Mouse (Mus musculus) T-helper 17 cell (primary cell): ENCODE data around the gene Olfr266.

Experiments used
- in situ Hi-C, 2 experiments: fragments of 300-600 bp; cut with MboI, MseI; formaldehyde crosslinking; loops; 1 replicate in 1 of 2; 2 replicates in 1 of 2; pipeline ENCODE4 v1.15.1; 2025; ENCODE audit warnings: high pct_unique_total_duplicates in 2 of 2

The Olfr266 gene

DNA sequence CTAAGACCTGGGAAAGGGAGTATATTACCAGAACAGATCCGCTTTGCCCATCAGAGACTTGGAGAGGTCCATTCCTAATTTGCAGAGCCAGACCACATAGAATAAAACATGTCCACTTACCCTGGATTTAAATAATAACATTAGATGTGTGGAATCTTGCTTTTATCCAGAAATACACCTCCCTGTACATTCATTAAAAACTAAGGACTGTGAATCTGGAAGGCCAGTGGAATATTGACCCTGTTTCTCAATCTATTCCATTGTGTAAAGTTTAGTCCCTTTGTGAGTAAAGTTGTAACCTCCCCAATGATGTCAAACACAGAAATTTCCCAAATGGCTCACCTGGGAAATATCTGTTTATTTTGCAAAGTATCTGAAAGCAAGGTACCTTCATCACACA is at the start of gene Olfr266:
Gene Olfr266, minus strand, starts transcription at position 101 of the 400 bp plus-strand sequence.
- in situ Hi-C loops, result no loop called here

DNA sequence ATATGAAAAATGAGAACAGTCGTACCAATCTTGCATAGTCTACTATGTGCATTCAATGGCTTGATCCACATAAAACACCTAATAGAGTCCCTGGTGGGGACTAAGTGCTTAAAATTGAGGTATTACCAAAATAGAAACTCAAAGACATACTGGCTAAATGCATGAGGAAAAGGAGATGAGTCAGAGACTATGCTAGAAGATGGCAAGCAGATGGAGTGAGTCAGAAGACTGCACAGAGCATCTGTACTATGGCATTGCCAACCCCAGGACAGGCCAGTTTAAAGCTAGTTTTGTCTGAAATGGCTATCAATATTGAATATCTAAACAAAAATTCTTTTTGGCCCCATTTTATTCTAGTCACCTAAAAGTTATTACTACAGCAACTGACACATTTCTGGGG is 49.5 kb upstream of the Olfr266 start:
- in situ Hi-C loops, result loop anchor here (5.0 kb wide), 2 partner anchors 88 to 98 kb away; no protein-coding TSS in a partner anchor

DNA sequence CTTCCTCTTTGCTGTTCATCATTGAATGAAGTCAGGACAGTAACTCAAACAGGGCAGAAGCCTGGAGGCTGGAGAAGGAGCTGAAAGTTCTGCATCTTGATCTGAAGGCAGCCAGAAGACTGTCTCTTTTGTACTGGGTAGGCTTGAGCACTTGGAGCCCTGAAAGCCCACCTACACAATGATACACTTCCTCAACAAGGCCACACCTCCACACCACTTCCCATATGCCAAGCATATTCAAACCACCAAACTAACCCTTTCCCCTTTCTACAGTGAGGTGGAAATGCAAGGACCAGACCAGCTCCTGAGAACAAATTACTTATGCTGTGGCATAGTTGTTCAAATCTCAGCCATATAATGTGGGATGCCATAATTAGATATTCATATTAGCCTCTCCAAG is 46.8 kb upstream of the Olfr266 start:
- in situ Hi-C loops, result loop anchor here in 1 of 2 experiments (5.0 kb wide), 1 partner anchor 41 kb away; no protein-coding TSS in a partner anchor

DNA sequence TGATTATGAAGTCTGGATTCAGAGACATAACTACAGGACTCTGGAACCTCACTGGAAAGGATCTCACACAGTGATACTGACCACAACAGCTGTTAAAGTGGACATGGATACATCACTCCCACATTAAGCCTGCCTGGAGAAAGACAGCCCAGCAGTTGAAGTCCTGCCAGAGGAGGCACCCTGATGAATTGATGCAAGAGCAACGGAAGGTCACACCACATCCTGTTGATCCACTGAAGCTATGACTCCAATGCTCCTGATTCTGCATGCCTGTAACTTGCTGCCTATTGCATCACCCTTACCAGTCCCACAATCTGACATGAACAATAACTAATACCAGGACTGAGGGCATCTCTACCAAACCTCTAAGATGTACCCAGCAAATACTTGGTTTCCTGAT is 6.0 kb upstream of the Olfr266 start:
- in situ Hi-C loops, result loop anchor here (5.0 to 10.0 kb wide), 3 partner anchors 40 to 47 kb away; no protein-coding TSS in a partner anchor

DNA sequence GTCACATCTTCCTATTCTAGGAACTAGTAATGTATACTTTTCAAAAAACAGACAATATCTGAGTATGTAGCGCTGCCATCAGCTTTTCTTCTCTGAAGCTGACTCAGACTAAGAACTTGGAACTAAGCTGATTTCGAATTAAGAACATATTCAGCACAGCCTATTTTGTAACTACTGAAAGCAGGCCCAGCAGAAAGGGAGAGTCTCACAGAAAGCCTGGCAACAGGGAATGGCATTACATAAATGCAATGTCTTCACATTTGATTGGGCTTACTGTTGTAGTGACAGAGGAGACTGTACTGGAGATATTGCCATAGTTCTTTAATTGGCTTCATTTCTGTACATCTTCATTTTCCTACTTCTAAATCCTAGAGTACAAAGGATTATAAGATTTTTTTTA is 8.4 kb downstream of the Olfr266 start:
- in situ Hi-C loops, result no loop called here

DNA sequence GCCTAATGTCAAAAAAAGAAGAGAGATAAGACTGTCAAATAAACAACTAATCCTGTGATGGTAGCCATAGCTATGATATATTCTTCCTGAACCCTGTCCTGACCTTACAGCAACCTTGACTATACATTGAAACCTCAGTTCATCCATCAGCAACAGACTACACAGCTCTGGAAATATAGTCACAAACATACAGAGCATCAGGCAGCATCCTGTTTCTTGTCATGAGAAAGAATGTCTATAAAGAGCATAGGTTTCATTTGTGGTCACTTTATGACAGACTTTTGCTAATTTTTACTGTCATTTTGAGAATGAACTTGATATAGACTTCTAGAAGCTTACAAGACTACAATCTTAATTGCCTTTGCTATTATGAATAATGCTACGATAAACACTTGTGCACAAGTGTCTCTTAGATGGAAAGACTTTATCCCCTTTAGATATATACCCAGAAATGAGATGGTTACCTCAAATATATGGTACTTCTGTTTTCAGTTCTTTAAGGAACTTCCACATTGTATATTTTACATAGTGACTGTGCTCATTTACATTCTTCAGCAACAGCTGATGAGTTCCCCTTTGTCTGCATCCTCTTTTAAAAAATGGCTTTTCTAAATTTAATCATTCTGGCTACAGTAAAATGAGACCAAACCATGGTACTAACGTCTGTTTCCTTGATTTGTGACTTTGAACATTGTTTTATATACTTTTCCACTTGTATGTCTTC is 17.0 kb downstream of the Olfr266 start:
- in situ Hi-C loops, result no loop called here

DNA sequence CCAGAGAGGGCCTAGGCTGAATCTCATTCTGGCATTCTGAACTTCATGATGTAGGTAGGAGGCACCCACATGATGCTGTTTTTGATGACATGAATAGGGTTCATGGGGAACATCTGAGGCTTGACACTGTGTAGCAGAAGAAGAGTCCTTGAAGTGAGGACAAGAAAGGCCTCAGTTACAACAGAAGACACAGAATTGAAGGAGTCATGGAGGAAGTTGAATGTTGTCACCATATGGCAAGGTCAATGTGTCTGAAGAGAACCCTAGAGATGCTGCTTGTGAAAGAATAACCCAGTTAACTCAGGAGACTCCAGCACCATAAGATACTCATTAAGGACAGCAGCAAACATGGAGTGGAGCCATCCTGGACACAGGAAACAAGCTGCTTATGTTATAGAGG is 28.0 kb downstream of the Olfr266 start:
- in situ Hi-C loops, result no loop called here

DNA sequence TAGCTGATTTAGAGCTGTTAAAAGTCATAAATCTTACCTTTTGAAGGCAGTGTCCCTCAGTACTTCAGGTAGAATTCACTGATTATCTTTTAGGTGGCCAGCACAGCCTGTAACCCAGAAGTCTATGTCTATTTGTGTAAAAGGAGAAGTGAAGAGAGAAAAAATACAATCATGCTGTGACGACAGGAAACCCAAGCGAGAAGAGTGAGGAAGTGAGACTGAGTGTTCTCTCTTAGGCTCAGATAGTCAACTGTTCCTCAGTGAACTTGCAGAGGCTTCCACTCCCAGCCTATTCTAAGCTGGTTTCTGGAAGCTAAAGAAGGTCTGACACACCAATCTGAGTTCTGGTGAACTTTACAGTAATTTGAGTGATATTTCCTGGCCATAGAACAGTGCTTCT is 36.2 kb downstream of the Olfr266 start, which contains the start of gene Cd53:
Gene Cd53, minus strand, starts transcription at position 220 of the 400 bp plus-strand sequence.
- in situ Hi-C loops, result loop anchor here (5.0 to 10.0 kb wide), 8 partner anchors 42 to 985 kb away; partner anchors contain the start of gene Rap1a (in 1 of the 2)

DNA sequence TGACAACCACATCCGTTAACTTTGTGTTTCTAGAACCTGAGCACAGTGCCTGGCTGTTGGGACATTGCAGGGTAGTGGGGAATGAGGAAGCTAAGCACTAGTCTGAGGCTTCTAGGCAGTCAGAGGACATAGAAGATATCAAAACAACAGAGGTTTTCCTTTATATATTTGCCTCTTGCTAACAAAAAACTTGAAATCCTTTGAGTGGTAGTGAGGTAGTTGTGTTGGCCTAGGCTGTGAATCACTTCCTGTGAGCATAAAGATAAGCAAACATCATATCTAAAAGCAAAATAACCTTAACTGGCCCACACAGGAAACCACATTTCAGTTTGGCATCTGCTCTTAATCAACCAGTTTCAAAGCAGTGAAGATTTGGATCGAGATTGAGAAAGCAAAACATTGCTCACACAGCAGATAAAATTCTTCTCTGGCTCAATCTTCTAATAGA is 37.6 kb downstream of the Olfr266 start:
- in situ Hi-C loops, result loop anchor here (5.0 to 10.0 kb wide), 7 partner anchors 44 to 984 kb away; partner anchors contain the start of gene Rap1a (in 1 of the 2)

DNA sequence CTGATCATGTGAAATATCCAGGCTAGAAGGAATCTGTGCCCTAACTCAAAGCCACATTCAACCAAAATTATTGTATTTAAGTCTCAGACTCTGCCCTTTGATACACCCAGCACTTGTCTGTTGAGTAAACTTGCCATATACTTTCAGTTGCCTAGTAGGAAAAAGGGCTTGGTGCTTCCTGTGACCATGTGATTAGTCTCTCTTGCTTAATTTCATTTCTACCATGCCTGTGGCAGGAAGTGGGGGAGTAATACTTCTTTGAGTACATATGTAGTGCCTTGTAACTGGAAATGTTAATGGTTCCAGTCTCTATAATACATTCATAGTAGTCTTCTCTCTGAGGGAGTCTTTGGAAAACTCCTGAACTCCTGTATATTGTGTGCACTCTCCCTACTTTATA is 38.1 kb downstream of the Olfr266 start:
- in situ Hi-C loops, result loop anchor here (5.0 to 10.0 kb wide), 7 partner anchors 44 to 983 kb away; partner anchors contain the start of gene Rap1a (in 1 of the 2)

DNA sequence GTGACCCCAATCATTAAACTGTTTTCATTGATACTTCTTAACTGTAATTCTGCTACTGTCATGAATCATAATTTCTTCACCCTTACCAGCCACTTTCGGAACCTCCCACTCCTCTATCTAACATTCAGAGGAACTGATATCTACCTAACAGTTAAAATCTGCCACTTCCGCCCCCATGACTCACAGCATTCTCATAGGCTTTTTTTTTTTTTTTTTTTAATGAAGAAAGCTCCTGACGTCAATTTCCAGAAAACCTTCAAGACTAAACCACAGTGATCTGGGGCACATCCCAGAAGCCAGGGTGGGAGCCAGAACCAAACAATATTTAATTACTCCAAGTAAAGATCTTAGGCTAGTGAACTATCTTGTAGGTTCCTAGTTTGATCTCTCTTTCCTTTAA is 41.0 kb downstream of the Olfr266 start:
- in situ Hi-C loops, result loop anchor here (5.0 to 10.0 kb wide), 7 partner anchors 47 to 980 kb away; partner anchors contain the start of gene Rap1a (in 1 of the 2)

DNA sequence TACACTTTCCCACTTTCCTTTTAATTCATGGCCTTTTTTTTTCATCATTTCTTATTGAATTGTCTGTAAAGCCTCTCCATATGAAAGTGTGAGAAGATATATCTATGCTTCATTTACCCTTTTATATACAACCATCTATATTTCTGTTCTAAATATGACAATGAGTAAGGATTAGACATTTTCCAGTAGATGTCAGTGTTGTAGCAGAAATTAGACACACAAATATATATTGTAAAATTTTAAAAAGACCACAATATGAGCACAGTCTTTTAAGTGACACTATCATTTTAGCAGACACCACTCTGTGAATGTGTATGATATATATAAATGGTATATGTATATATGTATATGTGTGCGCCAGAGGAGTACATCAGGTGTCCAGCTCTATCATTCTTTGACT is 54.3 kb downstream of the Olfr266 start:
- in situ Hi-C loops, result no loop called here
